ENCODE assay signal across 14 mouse cellular contexts in the genomic region with DNA sequence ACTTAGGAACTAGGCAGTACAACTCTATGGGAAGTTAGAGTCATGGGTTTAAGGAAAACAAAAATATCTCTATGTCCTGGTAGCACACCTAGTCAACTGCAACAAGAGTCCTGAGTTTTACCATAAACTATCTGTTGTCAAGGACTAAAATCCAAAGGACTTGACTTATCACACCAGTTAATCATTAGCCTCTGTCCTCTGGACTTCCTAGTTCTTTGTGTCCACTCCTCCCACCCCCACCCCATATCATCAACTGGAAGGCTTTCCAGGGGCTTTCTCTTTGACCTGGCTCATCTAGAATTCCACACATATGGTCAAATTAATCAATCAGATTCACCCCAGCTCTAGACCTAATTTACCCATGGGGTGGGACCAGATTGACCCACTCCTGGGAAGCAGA.
"Had no signal": no experiment of that assay in that cellular context is flagged by ENCODE, and none has a peak within 500 bp of the region (broad histone marks: within the 10 kb centered on the region; RNA-seq: fewer than 3 reads in every experiment).

No protein-coding gene starts in this region.

- H3K27ac ChIP-seq: hindbrain, postnatal 0 days; kidney, postnatal 0 days; layer of hippocampus, adult 2 months; liver, embryonic 14.5 days; midbrain, embryonic 10.5 days; midbrain, embryonic 13.5 days had no signal

- H3K4me1 ChIP-seq: midbrain, embryonic 10.5 days; midbrain, embryonic 13.5 days had no signal

- H3K4me2 ChIP-seq: lung, embryonic 14.5 days; midbrain, embryonic 13.5 days had no signal

- H3K27me3 ChIP-seq: megakaryocyte, embryonic 14.5 days; midbrain, embryonic 13.5 days had no signal

- DNase-seq: kidney, adult 8-10 months; kidney, postnatal 25 days; layer of hippocampus, adult 9-11 months; lung, embryonic 14.5 days; thymus, adult 18-20 months; thymus, postnatal 4 days had no signal

- ATAC-seq: hindbrain, postnatal 0 days; lung, postnatal 0 days; midbrain, embryonic 13.5 days had no signal

- H3K36me3 ChIP-seq: midbrain, embryonic 10.5 days; midbrain, embryonic 13.5 days had no signal

- H3K9ac ChIP-seq: liver, embryonic 14.5 days; lung, embryonic 14.5 days; midbrain, embryonic 13.5 days had no signal

- H3K9me3 ChIP-seq: midbrain, embryonic 10.5 days; midbrain, embryonic 13.5 days had no signal

- H3K4me3 ChIP-seq: layer of hippocampus, adult 2 months; megakaryocyte, embryonic 14.5 days; midbrain, embryonic 10.5 days; midbrain, embryonic 13.5 days had no signal
